Mouse (Mus musculus): ENCODE measurements around the gene Foxs1. TPM values are rescaled to one million over a fixed set of nuclear protein-coding genes. Genes with fewer than 3 reads are reported as not detected.
A peak's percentile ranks its signal among the peaks of the same experiment; 100 is the strongest.

The Foxs1 gene
- polyA plus RNA-seq (2015; fragmentation: Nextera tagmentation; extraction: Ambion mirVana): 3.2 and 4.4 TPM in 2 replicates

DNA sequence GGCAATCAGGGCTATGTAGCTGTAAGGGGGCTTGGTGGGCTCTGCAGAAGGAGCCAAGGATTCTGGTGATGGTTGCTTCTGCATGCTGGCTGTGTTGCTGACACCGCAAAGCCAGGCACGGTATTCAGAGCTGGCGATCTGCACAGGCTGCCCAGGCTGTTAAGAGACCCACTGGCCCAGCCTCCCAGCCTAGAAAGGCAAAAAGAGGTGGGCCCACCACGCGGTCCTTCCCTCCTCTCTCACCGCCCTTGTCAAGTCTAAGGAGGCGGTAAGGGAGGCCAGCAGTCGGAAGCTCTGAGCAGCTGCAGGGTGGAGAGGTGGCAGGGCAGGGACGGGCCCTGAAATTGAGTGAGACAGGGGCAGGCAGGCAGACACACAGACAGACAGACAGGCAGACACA lies at the start of gene Foxs1:
Foxs1 (minus strand) TSS at position 161 of the 400 bp plus-strand sequence.
- WGBS: 41% methylated on average over 9 of the region's 9 CpGs
- Histone ChIP-seq H3K27me3 (peaks cover 3% of the 10 kb centered on the region; the same call in 1 of the 2 replicates), H3K9me3 (no peaks in the 10 kb centered on the region), H3K4me2 (replicated peaks) (no peak within 1 kb of the TSS), H3K36me3 (no peaks in the 10 kb centered on the region), H3K9ac (replicated peaks) (no peak within 1 kb of the TSS), H3K4me1 (no peaks in the 10 kb centered on the region), H3K27ac (replicated peaks) (no peak within 1 kb of the TSS), H3K4me3 (no peak within 1 kb of the TSS)
- ATAC-seq (replicated peaks): no peak

GRCm38 (mm10) chr2:152976991-152977390 lies 44.0 kb upstream of the Foxs1 start:
- Histone ChIP-seq H3K9me3 (no peaks in the 10 kb centered on the region), H3K27me3 (no peaks in the 10 kb centered on the region), H3K4me2 (replicated peaks) (no peak overlapping the region), H3K4me3 (no peak overlapping the region), H3K4me1 (no peaks in the 10 kb centered on the region), H3K27ac (replicated peaks) (no peak overlapping the region), H3K36me3 (no peaks in the 10 kb centered on the region), H3K9ac (replicated peaks) (no peak overlapping the region)
- no peak for ATAC-seq (replicated peaks)
- WGBS: 39% methylated on average over 3 of the region's 3 CpGs

DNA sequence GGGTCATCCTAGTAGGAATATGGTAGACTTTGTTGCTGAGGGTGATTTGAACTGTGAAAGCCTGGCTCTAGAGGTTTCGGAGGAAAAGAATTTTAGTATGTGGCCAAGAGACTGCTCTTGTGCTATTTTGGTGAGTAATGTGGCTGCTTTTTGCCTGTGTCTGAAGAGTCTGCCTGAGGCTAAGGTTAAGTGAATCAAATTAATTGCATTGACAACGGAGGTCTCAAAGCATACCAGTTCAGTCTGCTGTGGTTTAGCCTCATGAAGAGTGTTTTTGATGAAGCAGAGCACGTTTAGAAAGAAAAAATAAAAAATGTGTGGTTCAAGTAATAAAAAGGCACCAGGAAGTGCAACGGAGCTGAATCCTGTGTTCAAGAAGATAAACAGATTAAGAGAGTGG lies 32.5 kb upstream of the Foxs1 start:
- Histone ChIP-seq H3K4me3 (no peak overlapping the region), H3K27ac (replicated peaks) (no peak overlapping the region), H3K27me3 (no peaks in the 10 kb centered on the region), H3K9ac (replicated peaks) (no peak overlapping the region), H3K4me1 (peaks cover 8% of the 10 kb centered on the region), H3K36me3 (no peaks in the 10 kb centered on the region), H3K4me2 (replicated peaks) (no peak overlapping the region), H3K9me3 (no peaks in the 10 kb centered on the region)
- WGBS: 72% methylated on average over 4 of the region's 4 CpGs
- no peak for ATAC-seq (replicated peaks)

DNA sequence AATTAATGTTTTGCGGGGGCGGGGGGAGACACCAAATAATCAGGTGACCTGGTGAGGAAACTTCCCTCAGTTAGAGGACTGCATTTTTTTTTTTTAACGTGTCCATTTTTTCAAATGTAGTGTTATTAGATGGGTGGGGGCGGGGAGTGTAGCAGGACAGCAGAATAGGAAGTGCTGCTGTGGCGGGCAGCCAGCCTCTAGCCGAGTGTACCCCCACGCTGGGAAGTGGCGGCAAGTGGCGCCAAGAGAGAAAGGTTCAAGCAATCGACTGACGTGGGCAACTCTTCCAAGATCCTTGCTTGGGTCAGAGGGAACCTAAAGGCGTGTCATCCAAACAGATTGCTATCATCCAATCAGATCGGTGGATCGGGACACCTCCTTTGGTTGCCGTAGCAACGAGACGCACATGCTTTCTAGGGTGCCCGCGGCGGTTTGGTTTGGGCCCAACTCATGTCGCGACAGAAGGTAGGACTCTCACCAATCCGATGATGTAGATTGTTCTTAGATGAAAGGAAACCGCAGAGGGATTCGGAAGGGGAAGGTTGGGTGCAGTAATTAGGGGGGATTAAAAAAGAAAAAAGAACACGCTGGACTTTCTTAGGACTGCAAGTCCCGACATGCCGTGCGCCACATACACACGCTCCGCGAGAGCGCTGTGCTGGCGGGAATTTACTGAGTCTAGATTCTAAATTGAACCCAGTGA lies 29.2 kb upstream of the Foxs1 start, which contains the start of gene Ttll9:
Ttll9 (plus strand) TSS at position 395 of the 703 bp plus-strand sequence.
- 0 out of 2 replicates have a peak, but pooled peaks cover 2% of the 10 kb centered on the region for H3K27me3 ChIP-seq
- H3K9me3 ChIP-seq: no peaks in the 10 kb centered on the region
- H3K4me1 ChIP-seq: peaks cover 8% of the 10 kb centered on the region
- H3K36me3 ChIP-seq: no peaks in the 10 kb centered on the region
- H3K4me2 ChIP-seq (replicated peaks): peak within 1 kb of the TSS; percentile 74
- H3K4me3 ChIP-seq: peak within 1 kb of the TSS; percentile 50
- ATAC-seq (replicated peaks): peak; percentile 96
- WGBS: 1% methylated on average over 34 of the region's 34 CpGs
- H3K9ac ChIP-seq (replicated peaks): peak within 1 kb of the TSS; percentile 52
- 0 out of 2 replicates have a peak within 1 kb of the TSS, but pooled peaks have one; percentile 24 for H3K27ac ChIP-seq (replicated peaks)

DNA sequence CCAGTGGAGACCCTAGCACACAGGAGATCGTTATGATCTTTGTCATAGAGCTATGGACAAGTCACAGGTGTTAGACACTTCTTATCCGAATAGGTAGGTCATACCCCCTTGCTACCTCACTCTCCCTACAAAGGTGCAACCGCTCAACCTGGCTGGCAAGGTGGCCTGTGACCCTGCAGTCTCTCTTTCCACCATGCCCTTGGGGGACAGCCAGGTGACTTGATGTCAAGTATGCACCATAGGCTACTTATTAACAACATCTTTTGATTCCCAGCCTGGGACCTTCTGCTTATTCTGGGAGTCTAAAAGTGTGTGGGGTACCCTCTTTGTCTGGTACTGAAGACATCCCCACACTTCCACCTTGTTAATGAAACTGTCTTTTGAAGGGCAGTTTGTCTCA lies 25.1 kb upstream of the Foxs1 start:
- H3K27ac ChIP-seq (replicated peaks): no peak overlapping the region
- H3K27me3 ChIP-seq: 0 out of 2 replicates have a peak, but pooled peaks cover 2% of the 10 kb centered on the region
- no peak overlapping the region for H3K4me2 ChIP-seq (replicated peaks)
- no peaks in the 10 kb centered on the region for H3K36me3 ChIP-seq
- 86% methylated on average over 3 of the region's 3 CpGs for WGBS
- no peak for ATAC-seq (replicated peaks)
- H3K4me3 ChIP-seq: no peak overlapping the region
- peaks cover 8% of the 10 kb centered on the region for H3K4me1 ChIP-seq
- no peaks in the 10 kb centered on the region for H3K9me3 ChIP-seq
- H3K9ac ChIP-seq (replicated peaks): no peak overlapping the region

- Histone ChIP-seq H3K36me3 (no peaks in the 10 kb centered on the region), H3K9me3 (no peaks in the 10 kb centered on the region)
- peak; percentile 42 for ATAC-seq (replicated peaks)
Observed at GRCm38 (mm10) chr2:152951850-152952720, 19.1 kb upstream of the Foxs1 start.

GRCm38 (mm10) chr2:152951065-152951849 lies 18.2 kb upstream of the Foxs1 start, which contains the start of gene Dusp15:
Gene Dusp15 (minus strand): TSS chr2:152951698.
- Histone ChIP-seq H3K27me3 (0 out of 2 replicates have a peak, but pooled peaks cover 5% of the 10 kb centered on the region), H3K27ac (replicated peaks) (peak within 1 kb of the TSS; percentile 31), H3K4me1 (peaks cover 33% of the 10 kb centered on the region), H3K36me3 (no peaks in the 10 kb centered on the region), H3K9ac (replicated peaks) (peak within 1 kb of the TSS; percentile 89), H3K4me2 (replicated peaks) (peak within 1 kb of the TSS; percentile 92), H3K9me3 (no peaks in the 10 kb centered on the region), H3K4me3 (peak within 1 kb of the TSS; percentile 78)
- peak; percentile 79 for ATAC-seq (replicated peaks)
- WGBS: 2% methylated on average over 40 of the region's 54 CpGs

More at GRCm38 (mm10) chr2:152951850-152952720, 19.1 kb upstream of the Foxs1 start:
- peak overlapping the region; percentile 92 for H3K4me2 ChIP-seq (replicated peaks)
- 12% methylated on average over 13 of the region's 13 CpGs for WGBS
- peaks cover 30% of the 10 kb centered on the region for H3K4me1 ChIP-seq
- H3K9ac ChIP-seq (replicated peaks): peak overlapping the region; percentile 89
- H3K4me3 ChIP-seq: peak overlapping the region; percentile 78
- H3K27me3 ChIP-seq: 0 out of 2 replicates have a peak, but pooled peaks cover 5% of the 10 kb centered on the region
- H3K27ac ChIP-seq (replicated peaks): peak overlapping the region; percentile 31

- Histone ChIP-seq H3K9me3 (no peaks in the 10 kb centered on the region), H3K4me3 (peak overlapping the region; percentile 78), H3K9ac (replicated peaks) (peak overlapping the region; percentile 89), H3K27me3 (peaks cover 6% of the 10 kb centered on the region; the same call in 1 of the 2 replicates), H3K4me1 (peaks cover 33% of the 10 kb centered on the region), H3K4me2 (replicated peaks) (peak overlapping the region; percentile 92), H3K36me3 (no peaks in the 10 kb centered on the region), H3K27ac (replicated peaks) (no peak overlapping the region)
- peak; percentile 46; the same call in 1 of the 2 replicates for ATAC-seq (replicated peaks)
- 41% methylated on average over 11 of the region's 11 CpGs for WGBS
Observed at GRCm38 (mm10) chr2:152950358-152951064, 17.5 kb upstream of the Foxs1 start.

DNA sequence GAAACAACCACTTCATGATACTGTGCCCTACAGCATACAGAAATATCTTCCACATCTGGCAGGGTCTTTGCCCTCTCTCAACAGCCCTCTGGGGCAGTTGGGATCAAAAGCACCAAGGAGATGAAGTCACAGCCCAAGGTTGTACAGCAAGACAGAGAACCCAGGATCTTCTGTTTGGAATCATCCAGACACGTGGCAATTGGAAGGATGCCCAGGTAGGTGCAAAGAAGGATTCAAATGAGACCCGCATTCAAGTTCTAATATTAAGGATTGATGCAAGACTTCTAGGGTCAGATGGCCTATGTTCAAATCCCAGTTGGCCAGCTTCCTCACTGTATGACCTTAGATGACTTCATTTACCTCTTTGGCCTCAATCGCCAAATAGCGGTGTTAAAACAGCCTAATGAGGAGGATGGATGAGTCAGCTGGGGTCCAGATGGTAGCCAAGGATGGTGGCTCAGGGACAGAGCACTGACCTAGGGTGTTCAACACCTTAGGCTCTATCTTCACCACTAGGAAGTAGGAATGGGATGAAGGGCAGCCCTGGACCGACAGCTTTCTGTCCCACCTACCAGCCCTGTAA lies 15.5 kb upstream of the Foxs1 start:
- Histone ChIP-seq H3K9me3 (no peaks in the 10 kb centered on the region), H3K4me3 (no peak overlapping the region), H3K4me2 (replicated peaks) (no peak overlapping the region), H3K27me3 (peaks cover 25% of the 10 kb centered on the region), H3K36me3 (no peaks in the 10 kb centered on the region), H3K27ac (replicated peaks) (no peak overlapping the region), H3K9ac (replicated peaks) (no peak overlapping the region), H3K4me1 (peaks cover 34% of the 10 kb centered on the region)
- WGBS: 79% methylated on average over 5 of the region's 5 CpGs
- ATAC-seq (replicated peaks): no peak

DNA sequence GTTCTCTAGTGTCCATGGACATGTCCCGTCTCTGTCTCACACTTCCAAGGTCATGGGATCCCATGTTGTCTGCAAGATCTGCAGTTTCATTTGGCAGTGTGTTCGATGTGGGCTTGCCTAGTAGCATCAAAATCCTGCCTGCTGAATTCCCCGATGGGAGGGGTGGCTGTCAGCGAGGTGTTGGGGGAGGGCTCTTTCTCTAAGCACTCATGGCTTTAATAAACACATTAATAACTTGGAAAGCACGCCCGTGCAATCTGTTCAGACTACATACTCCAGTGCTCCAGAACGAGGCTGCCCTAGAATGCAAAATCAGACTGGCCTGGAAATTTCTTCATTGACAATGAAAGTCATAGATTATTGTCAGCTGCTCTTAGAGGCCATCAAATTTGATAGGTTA lies 14.1 kb upstream of the Foxs1 start:
- H3K9ac ChIP-seq (replicated peaks): no peak overlapping the region
- ATAC-seq (replicated peaks): 0 out of 2 replicates have a peak, but pooled peaks have one; percentile 21
- H3K4me1 ChIP-seq: peaks cover 40% of the 10 kb centered on the region
- H3K4me2 ChIP-seq (replicated peaks): no peak overlapping the region
- H3K36me3 ChIP-seq: no peaks in the 10 kb centered on the region
- peak overlapping the region; percentile 69 for H3K27ac ChIP-seq (replicated peaks)
- H3K27me3 ChIP-seq: peaks cover 40% of the 10 kb centered on the region
- H3K4me3 ChIP-seq: no peak overlapping the region
- WGBS: 50% methylated on average over 7 of the region's 7 CpGs
- H3K9me3 ChIP-seq: no peaks in the 10 kb centered on the region

Measured in forebrain, embryonic 15.5 days (tissue).